Mouse (Mus musculus): ENCODE data around the gene Trim29. TPM values are rescaled to one million over a fixed set of nuclear protein-coding genes. Genes with fewer than 3 reads are reported as not detected.

Gene Trim29
- polyA plus RNA-seq, 1 experiment from 2014 or later = 2.4 TPM

Other genes with a start within 250 kb of the Trim29 start
- 10.3 and 12.3 TPM in 2 replicates for gene Arhgef12, start 203.6 kb upstream of the Trim29 start, polyA plus RNA-seq (2014; fragmentation: Nextera tagmentation; extraction: Ambion mirVana)
- 16.2 and 17.8 TPM in 2 replicates for gene Tmem136, start 194.3 kb upstream of the Trim29 start, polyA plus RNA-seq (2014; fragmentation: Nextera tagmentation; extraction: Ambion mirVana)
- not detected in 2 replicates for gene Pou2f3, start 100.5 kb upstream of the Trim29 start, polyA plus RNA-seq (2014; fragmentation: Nextera tagmentation; extraction: Ambion mirVana)
- 67.3 and 67.9 TPM in 2 replicates for gene Oaf, start 70.9 kb upstream of the Trim29 start, polyA plus RNA-seq (2014; fragmentation: Nextera tagmentation; extraction: Ambion mirVana)